Mouse (Mus musculus): Measurements from ENCODE around the gene Prb1. TPM values are rescaled to one million over a fixed set of nuclear protein-coding genes. Genes with fewer than 3 reads are reported as not detected.

Prb1 gene
- polyA plus RNA-seq (2012; rRNA removed), result not detected in 2 replicates

DNA sequence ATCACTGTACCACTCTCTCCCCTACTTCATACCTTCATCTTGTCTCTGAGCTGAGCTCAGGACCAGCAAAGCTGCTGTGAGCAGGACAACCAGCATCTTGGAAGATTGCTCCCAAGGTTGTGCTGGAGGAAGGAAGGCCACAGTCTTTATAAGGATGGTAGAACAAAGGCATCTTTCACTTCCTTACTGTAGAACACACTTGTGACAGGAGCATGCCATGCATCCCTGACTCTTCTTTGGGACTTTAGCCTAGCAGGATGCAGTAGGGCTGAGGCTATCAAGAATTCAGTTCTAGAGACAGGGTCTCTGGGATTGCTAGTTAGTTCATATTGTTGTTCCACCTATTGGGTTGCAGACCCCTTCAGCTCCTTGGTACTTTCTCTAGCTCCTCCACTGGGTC is at the start of gene Prb1:
TSS of gene Prb1 (minus strand) at position 101 of the 400 bp plus-strand sequence.

Other genes starting within 250 kb of the Prb1 start
- not detected in 2 replicates for gene Prpmp5, start 104.2 kb upstream of the Prb1 start, polyA plus RNA-seq (2012; rRNA removed)
- gene Gm8882, start 153.6 kb upstream of the Prb1 start, polyA plus RNA-seq (2012; rRNA removed), result not detected in 2 replicates

All from ovary, adult 2 months (tissue).